In the genomic region with DNA sequence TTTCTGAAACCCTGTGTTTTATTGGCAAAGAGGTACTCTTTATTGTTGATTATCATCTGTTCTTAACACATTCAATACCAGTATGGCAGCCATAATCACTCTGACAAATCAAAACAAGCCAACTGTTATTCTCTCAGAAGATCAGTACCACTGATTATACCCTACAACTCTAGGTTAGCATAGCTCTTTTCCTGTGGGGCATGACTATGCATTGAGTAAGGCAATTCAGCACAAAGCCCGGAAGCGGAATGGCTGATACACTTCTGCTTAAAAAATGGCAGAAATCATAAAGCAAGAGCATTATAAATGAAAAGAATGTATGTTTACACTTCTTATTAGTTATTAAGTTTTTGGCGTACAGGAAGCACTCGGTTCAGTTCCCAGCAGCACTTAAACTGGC, we compare ENCODE assay signal across 11 mouse cellular contexts. TPM values are rescaled to one million over a fixed set of nuclear protein-coding genes. Genes with fewer than 3 reads are reported as not detected.
DNase-seq lines count a peak whose midpoint lies in the region; ATAC-seq and TF ChIP-seq lines count a peak whose summit lies in the region.
"Had no signal": no experiment of that assay in that cellular context is flagged by ENCODE, and none has a peak within 500 bp of the region (broad histone marks: within the 10 kb centered on the region; RNA-seq: fewer than 3 reads in every experiment).

No protein-coding gene starts in this region.

- no peaks in the 10 kb centered on the region for H3K27me3 ChIP-seq in CH12.LX (replicated peaks)
- no peaks in the 10 kb centered on the region for H3K27me3 ChIP-seq in forebrain, postnatal 0 days (ENCODE audit: insufficient read depth, low read length)
- no peaks in the 10 kb centered on the region for H3K27me3 ChIP-seq in midbrain, postnatal 0 days (ENCODE audit: insufficient read depth, low read length)
- no peaks in the 10 kb centered on the region for H3K27me3 ChIP-seq in heart, adult 2 months (ENCODE audit: control insufficient read depth, insufficient read depth, low read length)

- no peak for TF ChIP-seq CTCF in left cerebral cortex, adult 2 months (IDR thresholded peaks at IDR 0.05)
- no peak for TF ChIP-seq CTCF in CH12.LX (conservative IDR thresholded peaks at IDR 0.05 in 1 of 2, IDR thresholded peaks at IDR 0.05 in 1 of 2; ENCODE audit: low read depth in 2 of 2, low read length in 2 of 2)
- TF ChIP-seq CTCF in forebrain, postnatal 0 days (IDR thresholded peaks at IDR 0.05; ENCODE audit: low read depth), result no peak
- no peak for TF ChIP-seq CTCF in midbrain, postnatal 0 days (IDR thresholded peaks at IDR 0.05)
- TF ChIP-seq CTCF in heart, adult 2 months (IDR thresholded peaks at IDR 0.05), result no peak

- H3K4me1 ChIP-seq in CH12.LX (ENCODE audit: control insufficient read depth in 1 of 2, insufficient read depth in 2 of 2), result peaks cover 5 to 26% of the 10 kb centered on the region in 2 experiments; a peak in 3 of 4 replicates
- peaks cover 20% of the 10 kb centered on the region for H3K4me1 ChIP-seq in forebrain, postnatal 0 days (ENCODE audit: insufficient read depth)
- H3K4me1 ChIP-seq in midbrain, postnatal 0 days (ENCODE audit: insufficient read depth, low read length), result peaks cover 24% of the 10 kb centered on the region
- peaks cover 6% of the 10 kb centered on the region for H3K4me1 ChIP-seq in heart, adult 2 months (ENCODE audit: control insufficient read depth, insufficient read depth, low read length)

- no peak overlapping the region for H3K27ac ChIP-seq in left cerebral cortex, adult 2 months
- no peak overlapping the region for H3K27ac ChIP-seq in CH12.LX (ENCODE audit: insufficient read depth, low read depth)
- no peak overlapping the region for H3K27ac ChIP-seq in forebrain, postnatal 0 days (ENCODE audit: low read depth, low read length)
- H3K27ac ChIP-seq in midbrain, postnatal 0 days (ENCODE audit: low read depth, low read length), result no peak overlapping the region
- H3K27ac ChIP-seq in heart, adult 2 months, result no peak overlapping the region

- no peak for TF ChIP-seq EP300 in CH12.LX (IDR thresholded peaks at IDR 0.05; ENCODE audit: low read length)
- TF ChIP-seq EP300 in heart, adult 2 months (IDR thresholded peaks at IDR 0.05; ENCODE audit: insufficient read depth, low read depth, low read length), result no peak

- H3K9me3 ChIP-seq in CH12.LX (replicated peaks; ENCODE audit: low read length), result no peaks in the 10 kb centered on the region
- no peaks in the 10 kb centered on the region for H3K9me3 ChIP-seq in forebrain, postnatal 0 days (ENCODE audit: low read length)
- no peaks in the 10 kb centered on the region for H3K9me3 ChIP-seq in midbrain, postnatal 0 days (ENCODE audit: low read length)

- DNase-seq in left cerebral cortex, adult 2 months (ENCODE audit: extremely low spot score in 1 of 2, low spot score in 2 of 2), result no peak
- no peak for DNase-seq in left cerebral cortex, postnatal 36 days (ENCODE audit: low spot score in 2 of 2)
- no peak for DNase-seq in CH12.LX (ENCODE audit: extremely low read depth)
- DNase-seq in forebrain, postnatal 0 days, result no peak
- DNase-seq in midbrain, postnatal 0 days (ENCODE audit: low spot score), result no peak
- DNase-seq in heart, adult 2 months, result no peak
- no peak for DNase-seq in right cerebral cortex, postnatal 36 days (ENCODE audit: low spot score in 2 of 2)
- DNase-seq: embryo, embryonic 11 days; heart, postnatal 36 days; kidney, postnatal 10 days; layer of hippocampus, postnatal 36 days had no signal

- ATAC-seq in forebrain, postnatal 0 days, result no peak
- no peak for ATAC-seq in midbrain, postnatal 0 days (ENCODE audit: low FRiP score)

- WGBS in forebrain, postnatal 0 days, result 82% methylated on average over 4 of the region's 4 CpGs
- 94% methylated on average over 4 of the region's 4 CpGs for WGBS in midbrain, postnatal 0 days
- 87% methylated on average over 4 of the region's 4 CpGs for WGBS in heart, adult 2 months

- in situ Hi-C loops in CH12.LX (cut with MboI; ENCODE audit: low pct_ligation_motif_present, low pct_unique_long_range_greater_than_20kb, low sequenced_read_pairs), result loop anchor here (25.0 kb wide), 1 partner anchor 154 kb away; a partner anchor contains a TSS

- H3K36me3 ChIP-seq in CH12.LX (replicated peaks in 1 of 2; ENCODE audit: control insufficient read depth in 1 of 2, insufficient read depth in 1 of 2, low read length in 1 of 2), result peaks cover 0 to 6% of the 10 kb centered on the region in 2 experiments
- no peaks in the 10 kb centered on the region for H3K36me3 ChIP-seq in forebrain, postnatal 0 days (ENCODE audit: insufficient read depth)
- H3K36me3 ChIP-seq in midbrain, postnatal 0 days (ENCODE audit: insufficient read depth, low read length), result no peaks in the 10 kb centered on the region
- peaks cover 6% of the 10 kb centered on the region for H3K36me3 ChIP-seq in heart, adult 2 months (ENCODE audit: control insufficient read depth, insufficient read depth, low read length)

- no peak for TF ChIP-seq POLR2A in CH12.LX (IDR thresholded peaks at IDR 0.05; ENCODE audit: low read depth, low read length)
- no peak for TF ChIP-seq POLR2A in heart, adult 2 months (IDR thresholded peaks at IDR 0.05; ENCODE audit: insufficient read depth, low read depth, low read length)

- peaks cover 32% of the 10 kb centered on the region for H3K79me2 ChIP-seq in CH12.LX (replicated peaks; ENCODE audit: control insufficient read depth, extremely low read depth, insufficient read depth, poor library complexity, severe bottlenecking)
- H3K79me2 ChIP-seq in heart, adult 2 months (replicated peaks; ENCODE audit: control insufficient read depth, insufficient read depth, low read length), result no peaks in the 10 kb centered on the region; the same call in 1 of the 2 replicates

- H3K9ac ChIP-seq in CH12.LX (ENCODE audit: insufficient read depth, low read depth), result peak overlapping the region; percentile 48; the same call in 1 of the 2 replicates
- H3K9ac ChIP-seq in forebrain, postnatal 0 days, result no peak overlapping the region
- no peak overlapping the region for H3K9ac ChIP-seq in midbrain, postnatal 0 days (replicated peaks; ENCODE audit: low read length, poor library complexity, severe bottlenecking)
- no peak overlapping the region for H3K9ac ChIP-seq in heart, adult 2 months (ENCODE audit: low read depth, low read length)

- H3K4me3 ChIP-seq in left cerebral cortex, adult 2 months, result peak overlapping the region; percentile 87
- no peak overlapping the region for H3K4me3 ChIP-seq in CH12.LX (replicated peaks in 1 of 3; ENCODE audit: low read depth in 2 of 3, low read length in 2 of 3, poor library complexity in 1 of 3)
- H3K4me3 ChIP-seq in forebrain, postnatal 0 days (ENCODE audit: low read depth, low read length), result no peak overlapping the region
- no peak overlapping the region for H3K4me3 ChIP-seq in midbrain, postnatal 0 days (ENCODE audit: low read depth, low read length)
- no peak overlapping the region for H3K4me3 ChIP-seq in heart, adult 2 months

- TF ChIP-seq RAD21 in CH12.LX (IDR thresholded peaks at IDR 0.05; ENCODE audit: low read depth, low read length), result no peak

- dilution Hi-C loops in CH12.LX (cut with MboI; ENCODE audit: extremely low pct_ligation_motif_present, extremely low pct_unique_long_range_greater_than_20kb, low sequenced_read_pairs), result no loop called here

- H3K4me2 ChIP-seq in CH12.LX (ENCODE audit: insufficient read depth, low read depth, poor library complexity, severe bottlenecking), result peak overlapping the region; percentile 67
- H3K4me2 ChIP-seq in forebrain, postnatal 0 days (ENCODE audit: low read depth), result peak overlapping the region; percentile 67; the same call in 1 of the 2 replicates
- H3K4me2 ChIP-seq in midbrain, postnatal 0 days (ENCODE audit: low read depth, low read length, poor library complexity, severe bottlenecking), result peak overlapping the region; percentile 20; the same call in 1 of the 2 replicates

- intact Hi-C loops in left cerebral cortex, adult 2 months (cut with DNase I), result loop anchor here (2.0 kb wide), 1 partner anchor 205 kb away; no protein-coding TSS in a partner anchor
- intact Hi-C loops in left cerebral cortex, postnatal 36 days (cut with DNase I), result loop anchor here (10.0 kb wide), 1 partner anchor 151 kb away; a partner anchor contains a TSS
- intact Hi-C loops in heart, adult 2 months (cut with DNase I), result loop anchor here (5.0 kb wide), 1 partner anchor 159 kb away; no protein-coding TSS in a partner anchor

TF ChIP-seq in CH12.LX, 34 proteins besides CTCF, POLR2A, EP300 and RAD21:
- no peak for TF ChIP-seq TBP (conservative IDR thresholded peaks at IDR 0.05; ENCODE audit: low read depth, low read length)
- TF ChIP-seq PAX5 (IDR thresholded peaks at IDR 0.05; ENCODE audit: low read length), result no peak
- no peak for TF ChIP-seq ELF1 (IDR thresholded peaks at IDR 0.05; ENCODE audit: low read depth, low read length)
- TF ChIP-seq MAX (IDR thresholded peaks at IDR 0.05; ENCODE audit: low read length), result no peak
- TF ChIP-seq JUND (conservative IDR thresholded peaks at IDR 0.05; ENCODE audit: low read depth, low read length), result no peak
- no peak for TF ChIP-seq JUN (IDR thresholded peaks at IDR 0.05; ENCODE audit: insufficient read depth, low read depth, low read length)
- TF ChIP-seq MYC (IDR thresholded peaks at IDR 0.05; ENCODE audit: low read depth, low read length), result no peak
- TF ChIP-seq NRF1 (IDR thresholded peaks at IDR 0.05; ENCODE audit: low read depth, low read length), result no peak
- TF ChIP-seq MAFK (IDR thresholded peaks at IDR 0.05; ENCODE audit: insufficient replicate concordance, low read length), result no peak
- TF ChIP-seq UBTF (IDR thresholded peaks at IDR 0.05; ENCODE audit: low read depth, low read length), result no peak
- no peak for TF ChIP-seq IRF4 (IDR thresholded peaks at IDR 0.05; ENCODE audit: low read depth, low read length)
- no peak for TF ChIP-seq KAT2A (IDR thresholded peaks at IDR 0.05; ENCODE audit: insufficient replicate concordance, low read length)
- TF ChIP-seq ETS1 (conservative IDR thresholded peaks at IDR 0.05; ENCODE audit: low read depth, low read length), result no peak
- no peak for TF ChIP-seq ZNF384 (IDR thresholded peaks at IDR 0.05; ENCODE audit: low read depth, low read length)
- no peak for TF ChIP-seq CHD2 (IDR thresholded peaks at IDR 0.05; ENCODE audit: low read length)
- no peak for TF ChIP-seq SMC3 (IDR thresholded peaks at IDR 0.05; ENCODE audit: low read depth, low read length)

RNA-seq across cellular contexts. Expression of a gene that starts 3.3 kb away (rescaled TPM):
- 10 to 100 TPM; 64.8 to 71.4 TPM for total RNA-seq in left cerebral cortex, adult 2 months (2021)
- total RNA-seq in left cerebral cortex, postnatal 36 days (2021), result 10 to 100 TPM; 62.7 to 68.2 TPM
- total RNA-seq in CH12.LX (2012; rRNA removed), result 19.5 and 19.9 TPM in 2 replicates
- 31.6 and 32.8 TPM in 2 replicates for total RNA-seq in CH12.LX (2014; rRNA removed)
- 9.5 and 10.3 TPM in 2 replicates for polyA plus RNA-seq in CH12.LX (2012; ENCODE audit: insufficient read length, low read depth)
- 18.5 and 21.1 TPM in 2 replicates for total RNA-seq in forebrain, postnatal 0 days (2014; rRNA removed)
- polyA plus RNA-seq in forebrain, postnatal 0 days (2015; fragmentation: Nextera tagmentation; extraction: Ambion mirVana), result 7.4 and 8.2 TPM in 2 replicates
- 13.9 and 16.7 TPM in 2 replicates for total RNA-seq in midbrain, postnatal 0 days (2014; rRNA removed)
- 5.9 and 9.6 TPM in 2 replicates for polyA plus RNA-seq in midbrain, postnatal 0 days (2015; fragmentation: Nextera tagmentation; extraction: Ambion mirVana)
- total RNA-seq in heart, adult 2 months (2021), result 10 to 100 TPM in 1 of 2 experiments, 1 to 10 TPM in 1; 6.4 to 10.2 TPM
- polyA plus RNA-seq in heart, adult 2 months (2012; rRNA removed), result 3.3 and 12.0 TPM in 2 replicates
